Mouse (Mus musculus): Measurements from ENCODE around the gene Kat7. TPM values are rescaled to one million over a fixed set of nuclear protein-coding genes. Genes with fewer than 3 reads are reported as not detected.

Gene Kat7
- total RNA-seq, 2 experiments from 2014 or later: 63.3 to 66.2 TPM

DNA sequence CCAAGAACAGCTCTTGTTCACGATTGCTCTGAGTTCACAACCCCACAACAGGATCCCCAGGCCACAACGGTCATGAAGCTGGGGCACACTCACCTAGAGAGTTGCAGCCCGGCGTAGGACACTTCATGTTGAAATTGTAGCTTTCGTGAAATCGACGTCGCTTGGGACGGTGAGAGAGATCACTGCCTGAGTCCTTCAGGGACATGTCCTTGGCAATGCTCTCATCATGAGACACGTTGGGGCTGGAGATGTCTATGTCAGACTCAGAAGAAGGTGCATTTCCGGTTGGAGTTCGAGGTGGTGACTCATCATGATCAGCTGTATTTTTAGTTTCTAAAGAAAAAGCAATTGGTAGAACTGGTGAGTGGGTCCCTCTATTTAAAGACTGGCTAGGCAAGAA is 10.2 kb downstream of the Kat7 start:
- no peak for DNase-seq (ENCODE audit: low spot score in 2 of 2)
- intact Hi-C loops (cut with DNase I): no loop called here

DNA sequence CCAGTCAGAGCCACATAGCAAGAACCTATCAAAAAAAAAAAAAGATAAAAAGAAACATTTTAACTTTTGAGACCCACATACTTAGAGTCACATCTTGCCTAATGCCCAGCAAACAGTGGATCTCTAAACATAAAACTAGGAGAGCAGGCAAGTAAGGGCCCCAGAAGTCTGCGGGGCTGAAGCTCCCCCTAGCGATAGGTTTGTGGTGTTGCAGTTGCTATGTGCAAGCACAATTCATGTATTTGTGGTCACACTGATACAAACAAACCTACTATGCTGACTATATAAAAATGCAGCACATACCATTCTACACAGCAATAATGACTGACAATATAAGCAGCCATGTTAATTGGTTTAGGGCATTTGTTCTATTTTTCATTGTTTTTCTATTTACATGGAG is 11.9 kb downstream of the Kat7 start:
- intact Hi-C loops (cut with DNase I): no loop called here

DNA sequence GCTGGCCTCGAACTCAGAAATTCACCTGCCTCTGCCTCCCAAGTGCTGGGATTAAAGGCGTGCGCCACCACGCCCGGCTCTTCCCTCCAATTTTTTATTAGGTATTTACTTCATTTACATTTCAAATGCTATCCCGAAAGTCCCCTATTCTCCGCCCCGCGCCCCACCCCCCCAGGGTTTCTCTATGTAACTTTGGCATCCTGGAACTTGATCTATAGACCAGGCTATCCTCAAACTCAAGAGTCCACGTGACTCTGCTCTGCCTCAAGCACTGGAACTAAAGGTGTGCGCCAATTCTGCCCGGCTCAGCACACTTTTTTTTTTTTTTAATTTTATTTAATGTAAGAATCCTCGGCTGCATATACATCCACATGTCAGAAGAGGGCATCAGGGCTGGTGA is 14.3 kb downstream of the Kat7 start:
- no peak for DNase-seq (ENCODE audit: low spot score in 2 of 2)
- intact Hi-C loops (cut with DNase I): no loop called here

More for the DNA sequence above, 11.9 kb downstream of the Kat7 start:
- no peak for DNase-seq (ENCODE audit: low spot score in 2 of 2)

DNA sequence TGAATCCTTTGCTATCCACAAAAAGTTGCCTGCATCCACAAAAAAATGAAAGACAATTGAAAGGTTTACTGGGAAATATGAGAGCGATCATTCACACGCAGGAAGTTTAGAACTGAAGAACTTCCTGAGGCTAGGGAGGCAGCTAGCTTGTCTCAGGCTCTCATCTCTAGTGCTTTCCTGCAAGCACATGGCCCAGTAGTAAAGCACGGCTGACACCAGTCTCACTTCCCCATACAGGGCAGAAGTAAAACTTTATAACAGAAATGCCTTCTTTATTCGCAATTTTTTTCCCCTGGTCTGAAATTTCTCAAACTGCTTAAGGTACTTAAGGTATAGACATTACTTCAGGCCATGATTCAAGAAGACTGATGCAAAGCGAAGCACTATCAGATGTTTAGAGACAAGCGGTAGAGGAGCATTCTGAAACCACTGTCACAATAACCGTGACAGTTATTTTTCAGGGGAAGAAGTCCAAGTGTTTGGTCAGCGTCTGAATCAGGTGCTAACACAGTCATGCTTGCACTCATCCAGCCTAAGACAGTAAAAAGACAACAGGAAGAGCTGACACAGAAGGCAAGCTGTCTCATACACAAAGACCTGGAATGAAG is 16.9 kb downstream of the Kat7 start:
- no peak for DNase-seq (ENCODE audit: low spot score in 2 of 2)
- intact Hi-C loops (cut with DNase I): no loop called here

DNA sequence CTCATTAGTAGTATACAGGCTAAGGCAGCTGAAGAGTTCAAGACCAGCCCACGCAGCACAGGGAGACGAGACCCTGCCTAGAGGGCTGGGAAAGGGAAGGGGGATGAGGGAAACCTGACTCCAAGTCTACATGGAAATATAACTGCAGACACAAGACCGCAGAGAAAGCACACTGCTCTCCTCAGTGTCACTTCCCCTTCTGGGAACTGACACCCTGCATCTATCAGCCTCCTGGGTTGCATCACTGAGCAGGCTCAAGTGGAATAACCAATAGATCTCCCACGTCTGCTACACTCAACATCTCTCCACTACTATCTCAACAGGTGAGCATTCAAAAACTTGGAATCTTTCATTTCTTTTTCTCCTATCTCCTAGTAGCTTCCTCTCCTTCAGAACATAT is 18.0 kb downstream of the Kat7 start:
- intact Hi-C loops (cut with DNase I): no loop called here
- no peak for DNase-seq (ENCODE audit: low spot score in 2 of 2)

DNA sequence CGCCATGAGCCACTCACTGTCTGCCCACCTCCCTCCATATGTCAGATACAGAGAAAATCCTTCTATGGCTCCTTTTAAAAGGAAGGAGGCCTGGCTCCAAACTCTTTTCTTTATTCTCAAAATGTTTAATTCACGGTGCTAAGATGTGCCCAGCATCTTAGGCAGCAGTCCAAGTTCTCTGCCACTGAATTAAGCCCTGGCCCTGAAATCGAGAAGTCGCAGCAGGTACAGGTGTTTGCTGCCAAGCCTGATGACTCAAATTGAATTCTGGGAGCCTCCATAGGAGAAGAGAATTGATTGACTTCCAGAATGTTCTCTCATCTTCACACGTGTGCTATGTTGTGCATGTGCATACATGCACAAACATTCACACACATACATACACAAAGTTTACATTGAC is 27.7 kb downstream of the Kat7 start:
- no peak for DNase-seq (ENCODE audit: low spot score in 2 of 2)
- intact Hi-C loops (cut with DNase I): no loop called here

DNA sequence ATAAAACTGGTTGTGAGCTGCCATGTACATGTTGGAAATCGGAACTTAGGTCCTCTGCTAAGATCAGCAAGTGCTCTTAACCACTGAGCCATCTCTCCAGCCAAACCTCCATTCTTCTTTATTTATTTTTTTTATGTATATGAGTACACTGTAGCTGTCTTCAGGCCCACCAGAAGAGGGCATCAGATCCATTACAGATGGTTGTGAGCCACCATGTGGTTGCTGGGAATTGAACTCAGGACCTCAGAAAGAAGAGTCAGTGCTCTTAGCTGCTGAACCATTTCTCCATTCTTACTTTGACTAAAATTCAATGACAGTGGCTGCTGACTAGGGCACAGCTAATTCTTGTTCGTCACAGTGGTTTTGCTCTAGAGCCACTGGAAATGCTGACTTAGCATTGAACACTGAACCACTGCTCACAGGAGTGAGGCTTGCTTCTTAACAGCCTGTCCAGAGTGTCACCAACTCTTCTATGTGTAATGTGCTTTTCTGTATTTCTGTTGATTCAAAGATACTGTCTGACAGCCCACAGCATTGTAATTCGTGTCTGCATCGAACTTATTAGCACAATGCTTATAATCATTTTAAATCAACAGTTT is 30.9 kb downstream of the Kat7 start:
- intact Hi-C loops (cut with DNase I): no loop called here
- no peak for DNase-seq (ENCODE audit: low spot score in 2 of 2)

DNA sequence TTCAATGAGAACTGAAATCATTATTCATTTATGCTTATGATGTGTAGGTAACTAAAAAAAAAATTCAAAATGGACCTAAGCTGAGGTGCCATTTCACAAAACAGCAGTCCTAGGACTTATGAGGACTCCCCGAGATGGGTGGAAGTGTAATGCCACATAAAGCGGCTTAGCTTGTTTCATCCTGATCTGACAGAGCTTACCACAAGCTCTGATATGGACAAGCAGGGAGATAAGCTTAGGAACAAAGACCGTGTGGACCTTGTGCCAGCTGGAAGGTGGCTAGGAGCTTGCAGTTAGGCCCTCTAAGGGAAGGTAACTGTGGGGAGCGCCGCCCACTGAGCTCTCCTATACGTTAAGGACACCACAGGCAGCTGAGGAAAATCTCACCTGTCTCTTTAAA is 34.0 kb downstream of the Kat7 start:
- intact Hi-C loops (cut with DNase I): no loop called here
- DNase-seq (ENCODE audit: low spot score in 2 of 2): no peak

DNA sequence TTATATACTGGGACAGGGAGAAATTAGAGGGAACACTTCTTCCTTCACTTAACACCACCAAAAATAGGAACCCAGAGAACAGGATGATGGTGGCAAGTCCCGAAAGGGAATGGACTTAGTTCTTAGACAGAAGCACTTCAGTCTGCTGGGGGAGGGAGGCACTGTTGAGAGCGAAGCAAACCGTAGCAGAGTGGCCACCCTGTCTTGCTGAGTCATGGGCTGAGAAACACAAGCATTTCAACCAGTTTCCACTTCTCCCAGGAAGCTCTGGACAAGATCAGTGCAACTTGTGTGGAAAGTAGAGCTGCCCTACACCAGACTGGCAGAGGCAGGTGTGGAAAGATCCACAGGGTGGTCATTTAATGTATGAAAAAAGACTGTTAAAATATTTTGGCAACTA is 35.4 kb downstream of the Kat7 start:
- no peak for DNase-seq (ENCODE audit: low spot score in 2 of 2)
- intact Hi-C loops (cut with DNase I): no loop called here

DNA sequence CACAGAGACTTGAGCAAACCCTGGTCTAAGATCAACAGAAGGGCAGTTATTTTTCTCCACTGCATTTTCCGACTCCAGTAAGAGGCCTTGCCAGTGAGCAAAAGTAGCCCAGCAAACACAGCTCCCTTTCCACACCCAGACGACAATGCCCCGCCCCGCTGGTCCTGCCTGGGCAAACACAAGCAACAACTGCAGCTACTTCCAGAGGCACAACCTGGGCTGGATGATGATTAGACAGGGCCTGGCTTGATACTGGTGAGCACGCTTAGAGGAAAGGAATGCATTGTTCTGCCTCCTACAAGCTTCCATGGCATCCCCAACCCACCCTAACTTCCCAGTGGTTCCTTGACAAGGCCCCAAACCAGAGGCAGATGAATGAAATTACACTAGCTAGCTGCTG is 36.4 kb downstream of the Kat7 start:
- DNase-seq (ENCODE audit: low spot score in 2 of 2): no peak
- intact Hi-C loops (cut with DNase I): no loop called here

DNA sequence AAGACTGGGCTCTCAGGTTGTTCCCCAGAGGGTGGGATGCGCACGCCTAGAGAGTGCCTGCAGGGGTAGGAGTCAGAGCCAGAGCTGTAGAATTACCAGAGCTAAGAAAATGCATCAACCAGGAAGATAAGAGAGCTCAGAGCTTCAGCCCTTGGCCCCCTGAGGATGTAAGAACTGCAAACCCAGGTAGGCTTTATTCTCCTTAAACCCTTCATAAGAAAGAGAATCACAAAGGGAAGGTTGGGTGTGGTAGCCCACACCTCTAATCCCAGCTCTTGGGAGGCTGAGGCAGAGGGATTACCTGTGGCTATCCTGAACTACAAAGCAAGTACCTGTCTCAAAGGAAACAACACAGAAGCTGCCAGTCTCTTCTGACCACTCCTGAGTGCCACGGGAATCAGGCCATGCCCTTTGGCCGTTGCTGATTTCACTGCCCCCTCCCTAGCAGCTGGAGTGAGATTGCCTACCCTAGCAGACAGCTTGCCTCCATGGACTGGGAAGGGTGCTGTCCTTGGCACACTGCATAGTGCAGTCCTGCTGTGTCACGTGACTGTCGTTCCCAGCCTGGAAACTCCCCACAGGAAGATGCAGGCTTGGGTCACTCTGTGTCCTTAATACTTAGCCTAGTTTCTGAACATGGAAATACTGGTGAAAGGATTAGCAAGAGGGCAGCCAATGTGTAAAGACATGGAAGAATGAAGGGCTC is 43.4 kb downstream of the Kat7 start:
- intact Hi-C loops (cut with DNase I): no loop called here
- DNase-seq (ENCODE audit: low spot score in 2 of 2): no peak

DNA sequence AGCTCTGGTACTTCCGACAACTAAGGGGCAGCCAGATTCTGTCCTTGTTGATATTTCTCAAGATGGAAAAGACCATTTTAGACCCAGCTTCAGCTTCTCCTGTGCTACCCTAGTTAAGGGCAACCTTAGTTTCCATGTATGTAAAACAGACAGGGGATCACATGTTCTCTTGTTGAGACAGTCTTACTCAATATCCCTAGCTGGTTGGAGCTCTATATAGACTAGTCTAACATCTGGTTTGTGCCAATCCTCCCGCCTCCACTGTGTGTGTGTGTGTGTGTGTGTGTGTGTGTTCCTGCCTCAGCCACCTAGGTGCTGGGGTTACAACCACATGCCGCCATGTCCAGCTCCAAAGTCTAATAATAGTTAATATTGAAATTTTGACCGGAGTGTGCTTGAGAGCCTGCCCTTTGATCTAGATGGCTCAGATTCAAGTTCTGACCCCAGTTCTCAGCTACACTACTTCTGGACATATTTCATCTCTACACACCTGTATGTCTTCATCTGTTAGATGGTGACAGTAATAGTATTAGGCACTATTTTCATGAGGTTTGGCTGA is 45.5 kb downstream of the Kat7 start:
- intact Hi-C loops (cut with DNase I): no loop called here
- no peak for DNase-seq (ENCODE audit: low spot score in 2 of 2)

DNA sequence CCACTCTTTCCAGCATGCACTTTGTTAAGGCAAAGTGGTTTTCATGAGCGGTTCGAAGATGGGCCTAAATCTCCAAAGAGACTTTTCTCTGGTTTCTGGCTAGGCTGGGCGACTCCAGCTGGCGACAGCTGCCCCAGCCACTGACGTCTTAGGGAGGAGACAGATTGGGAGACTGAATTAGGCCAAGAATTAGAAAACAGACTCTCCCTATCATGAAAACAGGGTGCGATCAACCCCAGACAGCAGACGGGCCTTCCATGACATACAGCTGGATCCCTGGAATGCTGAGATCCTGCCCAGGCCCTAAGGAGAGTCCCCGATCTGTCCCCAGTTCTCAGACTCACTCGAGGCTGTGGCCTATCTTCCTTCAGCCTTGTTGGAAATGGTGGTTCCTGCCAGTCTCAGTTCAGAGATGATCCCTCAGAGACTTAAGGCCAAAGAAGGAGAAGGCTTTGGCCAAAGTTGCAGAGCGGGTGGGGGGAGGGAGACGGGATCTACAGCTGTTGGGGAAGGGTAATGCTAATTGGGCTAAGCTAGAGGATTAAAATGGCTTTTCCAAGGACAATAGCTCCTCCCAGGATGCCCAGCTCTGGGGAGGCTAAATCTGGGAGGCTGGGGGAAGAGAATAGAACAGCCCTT is 46.1 kb downstream of the Kat7 start:
- DNase-seq (ENCODE audit: low spot score in 2 of 2): no peak
- intact Hi-C loops (cut with DNase I): no loop called here

DNA sequence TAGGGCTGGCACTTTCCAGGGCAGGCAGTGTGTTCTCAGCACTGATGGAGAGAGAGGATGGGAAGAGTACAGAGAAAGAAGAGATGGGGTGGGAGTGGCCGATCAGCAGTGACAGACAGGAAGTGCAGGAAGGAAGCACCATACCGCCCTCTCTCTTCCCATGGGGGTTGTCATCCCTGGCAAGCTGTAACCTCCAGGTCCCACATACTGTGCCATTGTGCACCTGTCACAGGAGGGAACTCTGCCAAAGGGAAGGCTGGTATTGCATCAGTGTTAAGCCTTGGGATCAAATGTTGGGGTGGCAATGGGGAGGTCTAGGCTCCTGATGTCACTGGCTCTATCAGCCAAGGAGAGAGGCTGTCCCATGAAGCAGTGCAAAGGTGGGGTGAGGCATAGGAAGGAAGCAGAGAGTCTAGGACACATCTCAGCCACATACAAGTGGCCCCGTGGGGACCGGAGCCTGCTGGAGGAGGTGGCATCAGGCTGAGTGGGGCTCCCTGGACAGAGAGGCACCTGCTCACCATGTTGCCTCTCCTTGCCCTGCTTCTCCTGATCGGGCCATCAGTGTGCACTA is 48.8 kb downstream of the Kat7 start, which contains the start of gene Tac4:
TSS of gene Tac4 (plus strand) at position 352 of the 574 bp plus-strand sequence.
- intact Hi-C loops (cut with DNase I): no loop called here
- no peak for DNase-seq (ENCODE audit: low spot score in 2 of 2)

DNA sequence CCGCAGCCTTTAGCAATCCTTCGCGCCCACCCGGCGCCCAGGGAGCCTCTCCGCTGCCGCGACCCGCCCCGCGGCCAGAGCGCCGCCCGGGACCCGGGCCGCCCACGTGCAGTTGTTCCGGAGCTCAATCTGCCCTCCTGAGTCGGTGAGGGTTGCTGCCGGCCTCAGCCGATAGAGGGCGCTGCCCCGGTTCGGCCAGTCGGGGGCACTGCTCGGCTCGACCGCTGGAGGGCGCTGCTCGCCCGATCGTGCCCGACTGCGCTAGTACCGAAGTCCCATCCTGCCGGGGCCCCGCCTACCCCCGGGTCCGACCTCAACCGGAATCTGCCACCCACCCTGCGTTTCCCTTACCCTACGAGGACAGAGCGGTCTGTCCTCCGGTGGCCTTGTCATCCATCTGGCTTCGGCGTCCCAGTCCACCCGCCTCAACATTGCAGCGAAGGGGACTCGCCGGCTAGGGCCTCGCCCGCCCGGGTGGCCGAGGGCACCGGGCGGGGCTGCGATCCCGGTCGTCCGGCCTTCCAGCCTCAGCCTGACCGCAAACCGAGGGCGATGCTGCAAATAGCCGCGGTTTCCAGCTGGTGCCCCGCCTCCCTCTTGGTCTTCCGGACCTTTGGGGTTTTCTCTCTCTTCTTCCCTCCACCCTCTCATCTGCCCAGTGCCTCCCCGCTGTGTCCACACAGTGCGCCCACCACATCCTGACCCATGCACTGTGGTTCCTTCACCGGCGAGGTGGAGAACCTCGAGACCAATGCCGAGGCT is 50.8 kb downstream of the Kat7 start:
- intact Hi-C loops (cut with DNase I): loop anchor here (1.0 to 10.0 kb wide), 2 partner anchors 214 to 262 kb away; partner anchors contain the start of gene Pdk2
- DNase-seq (ENCODE audit: low spot score in 2 of 2): peak; percentile 84 to 90

DNA sequence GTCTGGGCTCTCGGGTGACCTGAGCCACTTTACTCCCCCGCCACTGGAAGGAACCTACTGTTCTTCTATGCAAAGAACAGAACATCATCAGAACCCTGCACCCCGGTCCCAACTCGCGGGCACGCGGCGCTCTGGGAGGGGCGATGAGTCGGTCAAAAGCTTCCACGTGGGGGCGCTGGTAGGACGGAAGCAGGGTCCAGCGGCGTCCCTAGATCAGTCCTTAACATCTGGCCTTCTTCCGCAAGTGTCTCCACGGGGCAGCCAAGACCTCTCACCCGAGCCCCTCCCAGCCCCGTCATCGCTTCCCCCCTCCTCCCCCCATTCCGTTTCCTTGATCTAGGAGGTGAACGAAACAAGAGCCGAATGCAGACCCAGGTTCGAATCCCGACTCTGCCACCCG is 51.6 kb downstream of the Kat7 start:
- DNase-seq (ENCODE audit: low spot score in 2 of 2): peak; percentile 75 to 78
- intact Hi-C loops (cut with DNase I): loop anchor here (10.0 kb wide), 1 partner anchor 214 kb away; the partner anchor contains the start of gene Pdk2

DNA sequence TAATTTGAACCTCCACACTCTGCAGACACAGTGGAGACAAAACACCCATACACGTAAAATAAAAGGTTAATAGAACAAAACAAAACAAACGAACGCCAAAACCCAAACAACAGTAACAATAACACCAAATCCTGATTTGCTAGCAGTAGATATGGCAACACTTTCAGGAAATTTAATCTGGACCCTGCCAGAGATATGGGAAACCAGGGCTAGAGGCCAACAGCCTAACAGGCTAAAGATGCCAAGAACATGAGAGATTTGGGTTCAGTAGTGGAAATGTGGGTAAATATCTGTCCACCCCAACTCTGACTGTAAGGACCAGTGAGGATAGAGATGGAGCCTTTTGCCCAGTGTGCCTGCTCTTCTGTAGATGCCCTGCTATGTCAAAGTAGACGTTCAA is 52.1 kb downstream of the Kat7 start:
- intact Hi-C loops (cut with DNase I): loop anchor here (10.0 kb wide), 1 partner anchor 213 kb away; the partner anchor contains the start of gene Pdk2
- no peak for DNase-seq (ENCODE audit: low spot score in 2 of 2)

DNA sequence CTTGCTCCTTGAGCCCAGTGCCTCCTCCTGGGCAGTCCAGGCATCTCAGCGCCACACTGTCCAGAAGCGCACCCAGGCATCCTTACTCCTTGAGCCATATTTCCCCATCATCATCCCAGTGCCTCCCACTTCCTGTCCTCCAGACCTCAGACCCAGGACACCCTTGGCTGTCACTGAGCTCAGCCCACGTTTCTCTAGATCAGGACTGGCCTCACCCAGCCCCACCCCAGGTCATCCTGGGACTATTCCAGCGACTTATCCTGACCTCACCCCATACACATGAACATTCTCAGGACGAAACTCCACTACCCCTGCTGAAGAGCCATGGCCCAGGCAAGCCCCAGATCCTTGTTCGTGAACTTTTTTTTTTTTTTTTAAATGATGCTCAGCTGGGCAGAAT is 54.3 kb downstream of the Kat7 start:
- intact Hi-C loops (cut with DNase I): loop anchor here (10.0 kb wide), 1 partner anchor 211 kb away; the partner anchor contains the start of gene Pdk2
- DNase-seq (ENCODE audit: low spot score in 2 of 2): no peak

DNA sequence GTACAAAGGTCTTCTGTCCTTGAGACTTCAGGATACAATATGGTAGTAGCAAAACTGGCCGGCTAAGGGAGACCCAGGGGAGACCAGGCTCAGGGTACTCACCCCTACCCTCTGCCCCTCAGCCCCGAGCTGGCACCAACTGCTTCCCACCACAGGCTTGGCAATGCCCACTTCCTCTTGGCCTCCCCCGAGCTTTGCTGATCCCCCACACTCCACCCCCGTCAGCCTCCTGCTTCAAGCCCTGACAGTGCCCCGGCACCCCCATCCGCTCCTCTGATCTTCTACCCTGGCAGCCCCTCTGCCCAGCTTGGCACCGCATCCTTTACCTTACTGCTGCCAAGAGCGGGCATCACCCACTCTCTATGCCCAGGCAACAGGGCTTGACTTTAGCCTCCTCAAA is 55.9 kb downstream of the Kat7 start:
- no peak for DNase-seq (ENCODE audit: low spot score in 2 of 2)
- intact Hi-C loops (cut with DNase I): loop anchor here (10.0 kb wide), 1 partner anchor 209 kb away; the partner anchor contains the start of gene Pdk2
